ENCODE assay signal across 9 mouse cellular contexts in the genomic region with DNA sequence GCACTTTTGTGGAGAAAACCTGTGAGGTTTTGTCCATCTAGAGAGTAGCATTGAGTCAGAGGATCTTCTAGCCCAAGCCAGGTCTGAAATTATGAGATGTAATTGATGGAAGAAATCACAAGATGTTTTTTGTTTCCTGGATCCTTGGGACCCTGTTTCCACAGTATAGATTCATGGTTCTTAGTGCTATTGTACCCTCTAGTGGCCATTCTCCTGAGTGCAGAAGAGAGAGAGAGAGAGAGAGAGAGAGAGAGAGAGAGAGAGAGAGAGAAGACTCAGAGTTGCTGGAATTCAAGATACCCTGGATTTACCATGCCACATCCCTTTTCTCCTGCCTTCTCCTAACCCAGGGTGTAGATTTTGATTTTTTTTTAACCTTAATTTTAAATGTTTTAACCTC. TPM values are rescaled to one million over a fixed set of nuclear protein-coding genes. Genes with fewer than 3 reads are reported as not detected.
DNase-seq lines count a peak whose midpoint lies in the region; ATAC-seq and TF ChIP-seq lines count a peak whose summit lies in the region.
"Had no signal": no experiment of that assay in that cellular context is flagged by ENCODE, and none has a peak within 500 bp of the region (broad histone marks: within the 10 kb centered on the region; RNA-seq: fewer than 3 reads in every experiment).

No protein-coding gene starts in this region.

- TF ChIP-seq CTCF in lung, adult 2 months (IDR thresholded peaks at IDR 0.05; ENCODE audit: insufficient read depth, low read length): peak; percentile 21; the same call in 1 of the 2 replicates
- peak; percentile 94 for TF ChIP-seq CTCF in stomach, postnatal 0 days (IDR thresholded peaks at IDR 0.05; ENCODE audit: low read depth)

- no peak overlapping the region for H3K9ac ChIP-seq in stomach, postnatal 0 days (ENCODE audit: low read length)
- H3K9ac ChIP-seq: midbrain, embryonic 12.5 days had no signal

- no peaks in the 10 kb centered on the region for H3K36me3 ChIP-seq in stomach, postnatal 0 days (ENCODE audit: control insufficient read depth, insufficient read depth, low read length)
- H3K36me3 ChIP-seq: midbrain, embryonic 12.5 days had no signal

- H3K4me3 ChIP-seq in lung, adult 2 months (replicated peaks; ENCODE audit: extremely low read depth, low read depth, low read length): no peak overlapping the region
- no peak overlapping the region for H3K4me3 ChIP-seq in stomach, postnatal 0 days (ENCODE audit: low read depth, low read length)
- H3K4me3 ChIP-seq: midbrain, embryonic 12.5 days had no signal

- no peak for DNase-seq in frontal cortex, postnatal 14 days (ENCODE audit: low spot score in 2 of 2)
- DNase-seq in lung, adult 2 months: no peak
- no peak for DNase-seq in lung, adult 18-20 months
- peak; percentile 74 for DNase-seq in embryo, embryonic 11 days
- DNase-seq in left cerebral cortex, postnatal 25 days (ENCODE audit: low spot score in 2 of 2): peak; percentile 52 to 72
- no peak for DNase-seq in stomach, postnatal 0 days (ENCODE audit: low spot score)
- DNase-seq in gastrocnemius, postnatal 25 days: no peak

- no peak for TF ChIP-seq EP300 in stomach, postnatal 0 days (optimal IDR thresholded peaks at IDR 0.05)

- no peak overlapping the region for H3K27ac ChIP-seq in stomach, postnatal 0 days (replicated peaks)
- H3K27ac ChIP-seq: midbrain, embryonic 12.5 days had no signal

- no peak overlapping the region for H3K4me2 ChIP-seq in stomach, postnatal 0 days (replicated peaks; ENCODE audit: low read depth)
- H3K4me2 ChIP-seq: midbrain, embryonic 12.5 days had no signal

- H3K27me3 ChIP-seq in stomach, postnatal 0 days (ENCODE audit: control insufficient read depth, insufficient read depth, low read length): no peaks in the 10 kb centered on the region
- H3K27me3 ChIP-seq: midbrain, embryonic 12.5 days had no signal

- peak; percentile 79 for ATAC-seq in frontal cortex, adult (ENCODE audit: low TSS enrichment)
- no peak for ATAC-seq in stomach, postnatal 0 days (ENCODE audit: low FRiP score, low TSS enrichment)

- H3K4me1 ChIP-seq in lung, adult 2 months (ENCODE audit: control insufficient read depth, insufficient read depth, low read length): peaks cover 5% of the 10 kb centered on the region; the same call in 1 of the 2 replicates
- no peaks in the 10 kb centered on the region for H3K4me1 ChIP-seq in stomach, postnatal 0 days (replicated peaks; ENCODE audit: control insufficient read depth, insufficient read depth)

- no peak for TF ChIP-seq POLR2A in lung, adult 2 months (IDR thresholded peaks at IDR 0.05; ENCODE audit: borderline replicate concordance, extremely low read depth, low read depth, low read length)

- intact Hi-C loops in left cerebral cortex, postnatal 25 days (cut with DNase I): loop anchor here (1.0 kb wide), 2 partner anchors 64 to 313 kb away; no protein-coding TSS in a partner anchor

- H3K9me3 ChIP-seq in stomach, postnatal 0 days (ENCODE audit: control insufficient read depth, low read length): no peaks in the 10 kb centered on the region
- H3K9me3 ChIP-seq: midbrain, embryonic 12.5 days had no signal

RNA-seq across cellular contexts. Expression of gene Arap1, which starts 26.3 kb away (rescaled TPM):
- polyA plus RNA-seq in lung, adult 2 months (2012; rRNA removed): 157 and 188 TPM in 2 replicates
- total RNA-seq in left cerebral cortex, postnatal 25 days (2021): 10 to 100 TPM; 17.9 to 19.9 TPM
- polyA plus RNA-seq in stomach, postnatal 0 days (2015; fragmentation: Nextera tagmentation; extraction: Ambion mirVana): 37.2 and 44.7 TPM in 2 replicates
- total RNA-seq in gastrocnemius, postnatal 25 days (2021): 10 to 100 TPM; 21.3 to 23.7 TPM

RNA-seq across cellular contexts. Expression of gene Gm45837, which starts 36.5 kb away (rescaled TPM):
- polyA plus RNA-seq in lung, adult 2 months (2012; rRNA removed): 0.68 and 1.7 TPM in 2 replicates
- not detected for total RNA-seq in left cerebral cortex, postnatal 25 days (2021)
- polyA plus RNA-seq in stomach, postnatal 0 days (2015; fragmentation: Nextera tagmentation; extraction: Ambion mirVana): 0.24 TPM in 1 of 2 replicates, not detected in the other
- total RNA-seq in gastrocnemius, postnatal 25 days (2021): 1 to 10 TPM in 1 of 2 experiments, not detected in 1; 5.7 TPM
- polyA plus RNA-seq: midbrain, embryonic 12.5 days had no signal

RNA-seq across cellular contexts. Expression of gene Pde2a, which starts 47.3 kb away (rescaled TPM):
- 8.7 and 9.3 TPM in 2 replicates for polyA plus RNA-seq in lung, adult 2 months (2012; rRNA removed)
- total RNA-seq in left cerebral cortex, postnatal 25 days (2021): 100 to 1,000 TPM; 377 to 383 TPM
- 9.2 and 9.5 TPM in 2 replicates for polyA plus RNA-seq in stomach, postnatal 0 days (2015; fragmentation: Nextera tagmentation; extraction: Ambion mirVana)
- total RNA-seq in gastrocnemius, postnatal 25 days (2021): 10 to 100 TPM; 14.8 to 26.3 TPM

RNA-seq across cellular contexts. Expression of gene Stard10, which starts 57.3 kb away (rescaled TPM):
- polyA plus RNA-seq in lung, adult 2 months (2012; rRNA removed): 104 and 107 TPM in 2 replicates
- 10 to 100 TPM; 60.4 to 66.1 TPM for total RNA-seq in left cerebral cortex, postnatal 25 days (2021)
- 132 and 144 TPM in 2 replicates for polyA plus RNA-seq in stomach, postnatal 0 days (2015; fragmentation: Nextera tagmentation; extraction: Ambion mirVana)
- total RNA-seq in gastrocnemius, postnatal 25 days (2021): 10 to 100 TPM; 36.9 to 42.3 TPM

Comparison
In these comparisons a context has a peak if more than half of its experiments do, and no peak if none do; other contexts are left out.
1. DNase-seq: peak in embryo, embryonic 11 days (single experiment) and left cerebral cortex, postnatal 25 days (2 of 2); none in frontal cortex, postnatal 14 days (0 of 2), lung, adult 2 months (single experiment), lung, adult 18-20 months (0 of 2), stomach, postnatal 0 days (single experiment) and gastrocnemius, postnatal 25 days (single experiment).
2. RNA of gene Pde2a, which starts 47.3 kb away (total RNA-seq): 377 to 383 TPM in left cerebral cortex, postnatal 25 days; 14.8 to 26.3 TPM in gastrocnemius, postnatal 25 days; every median in the first group is over 10 times any median in the second.